Mouse (Mus musculus) hindbrain, embryonic 10.5 days (tissue): ENCODE data around the gene Svep1. TPM values are rescaled to one million over a fixed set of nuclear protein-coding genes. Genes with fewer than 3 reads are reported as not detected.

Experiments
- DNase-seq: peaks from one replicate; pipeline ENCODE4 v3.0.0-alpha.2; 2017; ENCODE audit warnings: low spot score
- H3K27ac ChIP-seq: fragments of 300-500 bp; sonication (generic); 2 replicates; pipeline ENCODE4 v1.5.1; 2016; ENCODE audit warnings: mild to moderate bottlenecking, moderate library complexity
- H3K27me3 ChIP-seq: fragments of 300-500 bp; sonication (generic); 2 replicates; pipeline ENCODE4 v1.6.1; 2016; ENCODE audit warnings: mild to moderate bottlenecking; ENCODE audit not compliant: poor library complexity, insufficient read depth, severe bottlenecking
- H3K36me3 ChIP-seq: fragments of 300-500 bp; sonication (generic); 2 replicates; pipeline ENCODE4 v1.6.1; 2016; ENCODE audit warnings: mild to moderate bottlenecking, moderate library complexity
- H3K4me1 ChIP-seq: fragments of 300-500 bp; sonication (generic); replicated peaks from 2 replicates; pipeline ENCODE4 v1.6.1; 2016; ENCODE audit warnings: mild to moderate bottlenecking
- H3K4me3 ChIP-seq: fragments of 300-500 bp; sonication (generic); 2 replicates; pipeline ENCODE4 v1.5.1; 2016; ENCODE audit warnings: mild to moderate bottlenecking, moderate library complexity
- H3K9me3 ChIP-seq: fragments of 300-500 bp; sonication (generic); 2 replicates; pipeline ENCODE4 v1.6.1; 2016; ENCODE audit warnings: mild to moderate bottlenecking, moderate library complexity
- WGBS: fragments of 180-500 bp; shearing (Covaris S2); methylation state at CpG from one replicate; pipeline ENCODE4 v1.1.7; 2016; 5-methylcytosine and 5-hydroxymethylcytosine counted together
- polyA plus RNA-seq: library from polyadenylated mRNA; unstranded; fragments of >200 nt; fragmentation: Nextera tagmentation; extraction: Ambion mirVana; gene quantifications from 2 replicates; pipeline ENCODE4 v1.2.1, GENCODE M21; 2016

Gene Svep1
- polyA plus RNA-seq, 1 experiment from 2014 or later, result 2.7 TPM

GRCm38 (mm10) chr4:58196795-58197194, 9.9 kb downstream of the Svep1 start:
- no peaks in the 10 kb centered on the region for H3K27me3 ChIP-seq
- H3K27ac ChIP-seq, result no peak overlapping the region
- no peaks in the 10 kb centered on the region for H3K36me3 ChIP-seq
- no peak overlapping the region for H3K4me3 ChIP-seq
- DNase-seq, result no peak
- H3K4me1 ChIP-seq, result no peaks in the 10 kb centered on the region
- WGBS, result 82% methylated on average over 4 of the region's 4 CpGs
- H3K9me3 ChIP-seq, result 0 out of 2 replicates have a peak, but pooled peaks cover 3% of the 10 kb centered on the region

GRCm38 (mm10) chr4:58195936-58196335, 10.7 kb downstream of the Svep1 start:
- no peak overlapping the region for H3K4me3 ChIP-seq
- H3K4me1 ChIP-seq, result no peaks in the 10 kb centered on the region
- H3K9me3 ChIP-seq, result 0 out of 2 replicates have a peak, but pooled peaks cover 3% of the 10 kb centered on the region
- H3K36me3 ChIP-seq, result no peaks in the 10 kb centered on the region
- 94% methylated on average over 2 of the region's 2 CpGs for WGBS
- H3K27me3 ChIP-seq, result no peaks in the 10 kb centered on the region
- H3K27ac ChIP-seq, result no peak overlapping the region
- no peak for DNase-seq

- no peak for DNase-seq
- Histone ChIP-seq H3K27ac (no peak overlapping the region), H3K9me3 (no peaks in the 10 kb centered on the region), H3K4me1 (no peaks in the 10 kb centered on the region), H3K4me3 (no peak overlapping the region), H3K27me3 (no peaks in the 10 kb centered on the region), H3K36me3 (no peaks in the 10 kb centered on the region)
- WGBS, result 89% methylated on average over 5 of the region's 5 CpGs
Observed at GRCm38 (mm10) chr4:58189281-58189680, 17.4 kb downstream of the Svep1 start.

GRCm38 (mm10) chr4:58185401-58185800, 21.3 kb downstream of the Svep1 start:
- no peak for DNase-seq
- 85% methylated on average over 3 of the region's 3 CpGs for WGBS

GRCm38 (mm10) chr4:58184681-58185341, 21.8 kb downstream of the Svep1 start:
- H3K4me3 ChIP-seq, result no peak overlapping the region
- no peaks in the 10 kb centered on the region for H3K27me3 ChIP-seq
- no peaks in the 10 kb centered on the region for H3K36me3 ChIP-seq
- no peak overlapping the region for H3K27ac ChIP-seq
- H3K4me1 ChIP-seq, result no peaks in the 10 kb centered on the region
- H3K9me3 ChIP-seq, result no peaks in the 10 kb centered on the region
- no peak for DNase-seq
- WGBS, result 85% methylated on average over 5 of the region's 5 CpGs

More at GRCm38 (mm10) chr4:58185401-58185800, 21.3 kb downstream of the Svep1 start:
- Histone ChIP-seq H3K4me3 (no peak overlapping the region), H3K27ac (no peak overlapping the region), H3K27me3 (no peaks in the 10 kb centered on the region), H3K9me3 (no peaks in the 10 kb centered on the region), H3K36me3 (no peaks in the 10 kb centered on the region), H3K4me1 (no peaks in the 10 kb centered on the region)

- H3K36me3 ChIP-seq, result no peaks in the 10 kb centered on the region
- H3K4me1 ChIP-seq, result no peaks in the 10 kb centered on the region
- no peak overlapping the region for H3K4me3 ChIP-seq
- 85% methylated on average over 4 of the region's 4 CpGs for WGBS
- no peaks in the 10 kb centered on the region for H3K27me3 ChIP-seq
- H3K9me3 ChIP-seq, result no peaks in the 10 kb centered on the region
- DNase-seq, result no peak
- no peak overlapping the region for H3K27ac ChIP-seq
Observed at GRCm38 (mm10) chr4:58183897-58184296, 22.8 kb downstream of the Svep1 start.

GRCm38 (mm10) chr4:58178489-58178888, 28.2 kb downstream of the Svep1 start:
- H3K9me3 ChIP-seq, result no peaks in the 10 kb centered on the region
- no peak for DNase-seq
- 87% methylated on average over 6 of the region's 6 CpGs for WGBS
- no peaks in the 10 kb centered on the region for H3K27me3 ChIP-seq
- H3K4me3 ChIP-seq, result no peak overlapping the region
- no peak overlapping the region for H3K27ac ChIP-seq
- no peaks in the 10 kb centered on the region for H3K36me3 ChIP-seq
- H3K4me1 ChIP-seq, result no peaks in the 10 kb centered on the region

- WGBS, result 93% methylated on average over 15 of the region's 15 CpGs
- Histone ChIP-seq H3K36me3 (no peaks in the 10 kb centered on the region), H3K27me3 (no peaks in the 10 kb centered on the region), H3K27ac (no peak overlapping the region), H3K9me3 (no peaks in the 10 kb centered on the region), H3K4me3 (no peak overlapping the region), H3K4me1 (no peaks in the 10 kb centered on the region)
- no peak for DNase-seq
Observed at GRCm38 (mm10) chr4:58177256-58177655, 29.4 kb downstream of the Svep1 start.

- no peaks in the 10 kb centered on the region for H3K9me3 ChIP-seq
- H3K27me3 ChIP-seq, result no peaks in the 10 kb centered on the region
- H3K27ac ChIP-seq, result no peak overlapping the region
- no peak for DNase-seq
- H3K4me1 ChIP-seq, result no peaks in the 10 kb centered on the region
- H3K36me3 ChIP-seq, result no peaks in the 10 kb centered on the region
- H3K4me3 ChIP-seq, result no peak overlapping the region
- WGBS, result 83% methylated on average over 4 of the region's 4 CpGs
Observed at GRCm38 (mm10) chr4:58174435-58174987, 32.1 kb downstream of the Svep1 start.

GRCm38 (mm10) chr4:58173401-58173800, 33.3 kb downstream of the Svep1 start:
- no peak overlapping the region for H3K27ac ChIP-seq
- no peaks in the 10 kb centered on the region for H3K9me3 ChIP-seq
- WGBS, result 86% methylated on average over 6 of the region's 6 CpGs
- H3K4me1 ChIP-seq, result no peaks in the 10 kb centered on the region
- H3K27me3 ChIP-seq, result no peaks in the 10 kb centered on the region
- H3K36me3 ChIP-seq, result no peaks in the 10 kb centered on the region
- no peak for DNase-seq
- H3K4me3 ChIP-seq, result no peak overlapping the region

- WGBS, result 79% methylated on average over 5 of the region's 5 CpGs
- H3K27me3 ChIP-seq, result no peaks in the 10 kb centered on the region
- 0 out of 2 replicates have a peak, but pooled peaks cover 1% of the 10 kb centered on the region for H3K4me1 ChIP-seq
- no peaks in the 10 kb centered on the region for H3K36me3 ChIP-seq
- no peak overlapping the region for H3K4me3 ChIP-seq
- no peaks in the 10 kb centered on the region for H3K9me3 ChIP-seq
- DNase-seq, result no peak
- no peak overlapping the region for H3K27ac ChIP-seq
Observed at GRCm38 (mm10) chr4:58170430-58170829, 36.2 kb downstream of the Svep1 start.

- H3K36me3 ChIP-seq, result no peaks in the 10 kb centered on the region
- 87% methylated on average over 2 of the region's 2 CpGs for WGBS
- no peak for DNase-seq
- H3K27me3 ChIP-seq, result no peaks in the 10 kb centered on the region
- H3K9me3 ChIP-seq, result no peaks in the 10 kb centered on the region
- H3K4me1 ChIP-seq, result 0 out of 2 replicates have a peak, but pooled peaks cover 6% of the 10 kb centered on the region
- no peak overlapping the region for H3K27ac ChIP-seq
- H3K4me3 ChIP-seq, result no peak overlapping the region
Observed at GRCm38 (mm10) chr4:58169918-58170317, 36.7 kb downstream of the Svep1 start.

GRCm38 (mm10) chr4:58168366-58168765, 38.3 kb downstream of the Svep1 start:
- H3K4me3 ChIP-seq, result no peak overlapping the region
- no peak overlapping the region for H3K27ac ChIP-seq
- 0 out of 2 replicates have a peak, but pooled peaks cover 11% of the 10 kb centered on the region for H3K4me1 ChIP-seq
- DNase-seq, result no peak
- H3K9me3 ChIP-seq, result no peaks in the 10 kb centered on the region
- WGBS, result 91% methylated on average over 5 of the region's 5 CpGs
- no peaks in the 10 kb centered on the region for H3K27me3 ChIP-seq
- no peaks in the 10 kb centered on the region for H3K36me3 ChIP-seq
